Mouse (Mus musculus): ENCODE results near the gene Rab2b. TPM values are rescaled to one million over a fixed set of nuclear protein-coding genes. Genes with fewer than 3 reads are reported as not detected.

Gene Rab2b
- total RNA-seq, 2 experiments from 2014 or later, result 1.9 to 3.5 TPM

GRCm38 (mm10) chr14:52256311-52257175 is 22.8 kb downstream of the Rab2b start:
- peak overlapping the region; percentile 90 for H3K4me3 ChIP-seq
- intact Hi-C loops (cut with DNase I), result loop anchor here (2.0 to 10.0 kb wide), 2 partner anchors 22 to 152 kb away; partner anchors contain the start of genes Hnrnpc, Rab2b and Tox4
- peak overlapping the region; percentile 94 for H3K27ac ChIP-seq
- DNase-seq, result no peak
- no peak for TF ChIP-seq CTCF (IDR thresholded peaks at IDR 0.05)

- H3K27ac ChIP-seq, result no peak overlapping the region
- no peak for TF ChIP-seq CTCF (IDR thresholded peaks at IDR 0.05)
- intact Hi-C loops (cut with DNase I), result no loop called here
- H3K4me3 ChIP-seq, result no peak overlapping the region
- no peak for DNase-seq
These were observed 33.2 kb downstream of the Rab2b start for GRCm38 (mm10) chr14:52246129-52246528.

GRCm38 (mm10) chr14:52244690-52245042 is 34.7 kb downstream of the Rab2b start:
- no peak for DNase-seq
- intact Hi-C loops (cut with DNase I), result no loop called here
- no peak for TF ChIP-seq CTCF (IDR thresholded peaks at IDR 0.05)
- Histone ChIP-seq H3K4me3 (peak overlapping the region; percentile 93), H3K27ac (peak overlapping the region; percentile 93)

GRCm38 (mm10) chr14:52244041-52244689 is 35.2 kb downstream of the Rab2b start:
- intact Hi-C loops (cut with DNase I), result no loop called here
- TF ChIP-seq CTCF (IDR thresholded peaks at IDR 0.05), result no peak
- Histone ChIP-seq H3K4me3 (peak overlapping the region; percentile 93), H3K27ac (peak overlapping the region; percentile 93)
- DNase-seq, result peak; percentile 98

- DNase-seq, result no peak
- no peak overlapping the region for H3K27ac ChIP-seq
- TF ChIP-seq CTCF (IDR thresholded peaks at IDR 0.05), result no peak
- no peak overlapping the region for H3K4me3 ChIP-seq
- intact Hi-C loops (cut with DNase I), result no loop called here
These were observed 43.1 kb downstream of the Rab2b start for GRCm38 (mm10) chr14:52236216-52236615.

GRCm38 (mm10) chr14:52235165-52235564 is 44.2 kb downstream of the Rab2b start:
- intact Hi-C loops (cut with DNase I), result no loop called here
- H3K4me3 ChIP-seq, result no peak overlapping the region
- no peak overlapping the region for H3K27ac ChIP-seq
- no peak for TF ChIP-seq CTCF (IDR thresholded peaks at IDR 0.05)
- peak; percentile 76 for DNase-seq

GRCm38 (mm10) chr14:52232249-52232648 is 47.1 kb downstream of the Rab2b start:
- no peak for TF ChIP-seq CTCF (IDR thresholded peaks at IDR 0.05)
- DNase-seq, result no peak
- H3K4me3 ChIP-seq, result no peak overlapping the region
- intact Hi-C loops (cut with DNase I), result loop anchor here (5.0 kb wide), 2 partner anchors 35 to 60 kb away; partner anchors contain the start of gene Supt16
- H3K27ac ChIP-seq, result no peak overlapping the region

GRCm38 (mm10) chr14:52225972-52226371 is 53.4 kb downstream of the Rab2b start:
- Histone ChIP-seq H3K4me3 (no peak overlapping the region), H3K27ac (no peak overlapping the region)
- intact Hi-C loops (cut with DNase I), result no loop called here
- no peak for TF ChIP-seq CTCF (IDR thresholded peaks at IDR 0.05)
- DNase-seq, result no peak

GRCm38 (mm10) chr14:52217261-52217660 is 62.1 kb downstream of the Rab2b start:
- no peak for TF ChIP-seq CTCF (IDR thresholded peaks at IDR 0.05)
- no peak overlapping the region for H3K27ac ChIP-seq
- no peak for DNase-seq
- H3K4me3 ChIP-seq, result no peak overlapping the region
- intact Hi-C loops (cut with DNase I), result no loop called here

Other genes starting within 250 kb of the Rab2b start
- not detected for gene Olfr221, start 237.1 kb downstream of the Rab2b start, total RNA-seq (2021)
- gene Hnrnpc, start 175.5 kb downstream of the Rab2b start, total RNA-seq (2021), result 100 to 1,000 TPM in 1 of 2 experiments, 10 to 100 TPM in 1; 81.7 to 100 TPM
- not detected for gene Rpgrip1, start 168.8 kb downstream of the Rab2b start, total RNA-seq (2021)
- gene Supt16, start 82.1 kb downstream of the Rab2b start, total RNA-seq (2021), result 10 to 100 TPM; 12.3 to 15.5 TPM
- gene Chd8, start 21.8 kb downstream of the Rab2b start, total RNA-seq (2021), result 10 to 100 TPM; 33.4 to 34.9 TPM
- 10 to 100 TPM; 48.0 to 56.2 TPM for gene Tox4, start 399 bp downstream of the Rab2b start, total RNA-seq (2021)
- gene Mettl3, start 25.6 kb upstream of the Rab2b start, total RNA-seq (2021), result 10 to 100 TPM; 17.2 to 19.5 TPM
- gene Sall2, start 49.2 kb upstream of the Rab2b start, total RNA-seq (2021), result under 1 TPM; 0.61 to 0.78 TPM
- not detected for gene Olfr1513, start 76.9 kb upstream of the Rab2b start, total RNA-seq (2021)
- not detected for gene Olfr1512, start 99.6 kb upstream of the Rab2b start, total RNA-seq (2021)
- not detected for gene Olfr1511, start 117.8 kb upstream of the Rab2b start, total RNA-seq (2021)
- gene Olfr1510, start 134.8 kb upstream of the Rab2b start, total RNA-seq (2021), result not detected
- not detected for gene Olfr1509, start 163.4 kb upstream of the Rab2b start, total RNA-seq (2021)
- not detected for gene Olfr1508, start 187.9 kb upstream of the Rab2b start, total RNA-seq (2021)
- not detected for gene Olfr1507, start 216.2 kb upstream of the Rab2b start, total RNA-seq (2021)

All from gastrocnemius, adult 2 months (tissue).